8 mouse cellular contexts compared by ENCODE assay signal in the genomic region with DNA sequence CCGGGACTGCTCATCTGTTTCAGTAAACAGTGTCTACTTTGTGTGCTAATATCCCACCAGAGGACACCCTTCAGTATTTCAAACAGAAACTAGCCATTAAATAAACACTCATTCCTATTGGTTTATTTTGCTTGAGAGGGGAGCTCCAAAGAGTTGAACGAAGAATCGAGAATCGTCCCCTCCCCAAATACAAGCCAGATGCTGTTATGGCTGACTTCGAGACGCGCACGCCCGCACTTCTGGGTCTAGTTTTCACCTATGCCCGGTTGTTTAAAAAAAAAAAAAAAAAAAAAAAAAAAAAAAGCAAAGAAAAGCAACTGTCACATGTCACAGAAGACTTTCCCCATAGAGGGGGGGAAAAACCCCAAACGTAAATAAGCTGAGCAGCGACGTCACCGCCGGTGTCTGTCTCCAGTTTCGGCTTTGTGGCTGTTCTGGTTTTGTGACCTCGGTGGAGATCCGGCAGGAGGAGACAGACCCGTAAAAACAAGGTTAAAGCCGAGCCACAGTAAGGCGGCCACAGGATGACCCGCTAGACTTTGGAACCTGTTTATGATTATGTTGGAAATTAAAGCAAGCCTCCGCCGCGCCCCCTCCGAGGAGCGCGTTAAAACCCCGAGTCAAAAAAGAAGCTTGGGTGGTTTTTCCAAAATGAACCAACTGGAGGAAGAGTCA. TPM values are rescaled to one million over a fixed set of nuclear protein-coding genes. Genes with fewer than 3 reads are reported as not detected.
DNase-seq lines count a peak whose midpoint lies in the region; ATAC-seq and TF ChIP-seq lines count a peak whose summit lies in the region.

No protein-coding gene starts in this region.

- peak overlapping the region; percentile 97 for H3K27ac ChIP-seq in ES-E14 (ENCODE audit: insufficient read depth, low read depth, low read length, poor library complexity, severe bottlenecking)
- peak overlapping the region; percentile 98 for H3K27ac ChIP-seq in embryonic facial prominence, embryonic 10.5 days (replicated peaks)
- peak overlapping the region; percentile 98 for H3K27ac ChIP-seq in stomach, embryonic 14.5 days (ENCODE audit: low read length)

- H3K36me3 ChIP-seq in ES-E14 (ENCODE audit: control insufficient read depth, insufficient read depth, low read length, poor library complexity, severe bottlenecking) = peaks cover 18% of the 10 kb centered on the region
- H3K36me3 ChIP-seq in embryonic facial prominence, embryonic 10.5 days (replicated peaks) = no peaks in the 10 kb centered on the region
- no peaks in the 10 kb centered on the region for H3K36me3 ChIP-seq in stomach, embryonic 14.5 days (ENCODE audit: control insufficient read depth, insufficient read depth, low read length)

- under 1% methylated on average over 29 of the region's 29 CpGs for WGBS in embryonic facial prominence, embryonic 10.5 days
- under 1% methylated on average over 29 of the region's 29 CpGs for WGBS in stomach, embryonic 14.5 days

- peak overlapping the region; percentile 95 to 96 for H3K4me3 ChIP-seq in ES-E14 (ENCODE audit: insufficient read depth in 1 of 2, low read depth in 1 of 2, low read length in 2 of 2, poor library complexity in 1 of 2, severe bottlenecking in 1 of 2)
- peak overlapping the region; percentile 89 for H3K4me3 ChIP-seq in embryonic facial prominence, embryonic 10.5 days
- H3K4me3 ChIP-seq in stomach, embryonic 14.5 days (ENCODE audit: low read depth, low read length) = peak overlapping the region; percentile 82

- H3K9ac ChIP-seq in ES-E14 (ENCODE audit: insufficient read depth, low read depth, low read length, poor library complexity, severe bottlenecking) = peak overlapping the region; percentile 89
- H3K9ac ChIP-seq in stomach, embryonic 14.5 days (replicated peaks; ENCODE audit: low read depth, low read length) = peak overlapping the region; percentile 88

- H3K9me3 ChIP-seq in ES-E14 (ENCODE audit: control insufficient read depth, insufficient read depth, low read depth, low read length) = no peaks in the 10 kb centered on the region
- H3K9me3 ChIP-seq in embryonic facial prominence, embryonic 10.5 days = no peaks in the 10 kb centered on the region
- no peaks in the 10 kb centered on the region for H3K9me3 ChIP-seq in stomach, embryonic 14.5 days (ENCODE audit: control insufficient read depth, low read depth, low read length)

- peak; percentile 95 for DNase-seq in A20 (ENCODE audit: low read depth, low spot score)
- DNase-seq in ES-E14 (ENCODE audit: low read depth, low spot score) = no peak
- peak; percentile 78 for DNase-seq in embryonic facial prominence, embryonic 10.5 days (ENCODE audit: low spot score)
- peak; percentile 52 to 60 for DNase-seq in heart, postnatal 10 days
- DNase-seq in kidney, postnatal 36 days = peak; percentile 62 to 73
- DNase-seq in mesoderm, embryonic 11.5 days (ENCODE audit: low read depth, low spot score) = peak; percentile 69
- DNase-seq in right cerebral cortex, postnatal 4 days = no peak

- in situ Hi-C loops in ES-E14 (cut with MboI; ENCODE audit: low sequenced_read_pairs in 2 of 2, unreplicated experiment in 2 of 2) = no loop called here

- peaks cover 0 to 2% of the 10 kb centered on the region in 2 experiments; a peak in 2 of 4 replicates for H3K4me1 ChIP-seq in ES-E14 (ENCODE audit: control insufficient read depth in 2 of 2, insufficient read depth in 2 of 2, low read length in 2 of 2, poor library complexity in 1 of 2)
- peaks cover 38% of the 10 kb centered on the region for H3K4me1 ChIP-seq in embryonic facial prominence, embryonic 10.5 days
- no peaks in the 10 kb centered on the region for H3K4me1 ChIP-seq in stomach, embryonic 14.5 days (ENCODE audit: control insufficient read depth, insufficient read depth, low read length)

- peak overlapping the region; percentile 94 for H3K4me2 ChIP-seq in stomach, embryonic 14.5 days (replicated peaks; ENCODE audit: low read depth, low read length)

- ATAC-seq in stomach, embryonic 14.5 days (ENCODE audit: insufficient number of reproducible peaks, insufficient read depth, low FRiP score, low read depth) = no peak

- H3K27me3 ChIP-seq in embryonic facial prominence, embryonic 10.5 days (replicated peaks; ENCODE audit: low read depth, poor library complexity, severe bottlenecking) = no peaks in the 10 kb centered on the region
- H3K27me3 ChIP-seq in stomach, embryonic 14.5 days (ENCODE audit: control insufficient read depth, insufficient read depth, low read length) = no peaks in the 10 kb centered on the region

- intact Hi-C loops in heart, postnatal 10 days (cut with DNase I) = no loop called here

TF ChIP-seq in ES-E14, 5 proteins besides CTCF, POLR2A, EP300 and RAD21:
- TF ChIP-seq MAFK (IDR thresholded peaks at IDR 0.05; ENCODE audit: insufficient read depth, low read depth, low read length) (no peak), CHD2 (IDR thresholded peaks at IDR 0.05; ENCODE audit: low read depth, low read length) (no peak), ZNF384 (IDR thresholded peaks at IDR 0.05; ENCODE audit: low read depth, low read length) (peak; percentile 96)

RNA-seq across cellular contexts. Expression of gene Tgif1, which starts 1.2 kb away (rescaled TPM):
- 74.6 and 87.1 TPM in 2 replicates for total RNA-seq in ES-E14 (2012; rRNA removed)
- 110 and 112 TPM in 2 replicates for polyA plus RNA-seq in embryonic facial prominence, embryonic 10.5 days (2016; fragmentation: Nextera tagmentation; extraction: Ambion mirVana)
- 10 to 100 TPM; 11.1 TPM for total RNA-seq in heart, postnatal 10 days (2021)
- polyA plus RNA-seq in stomach, embryonic 14.5 days (2014; fragmentation: Nextera tagmentation; extraction: Ambion mirVana) = 65.0 and 66.5 TPM in 2 replicates

Comparison
In these comparisons a context has a peak if more than half of its experiments do, and no peak if none do; other contexts are left out.
1. DNase-seq: peak in A20 (single experiment), embryonic facial prominence, embryonic 10.5 days (single experiment), heart, postnatal 10 days (2 of 2), kidney, postnatal 36 days (2 of 2) and mesoderm, embryonic 11.5 days (single experiment); none in ES-E14 (single experiment) and right cerebral cortex, postnatal 4 days (single experiment).
2. Peak in every context shown above with its lines, with median percentiles within 50 percentile points of each other: H3K27ac ChIP-seq and H3K4me3 ChIP-seq.